Mouse (Mus musculus) hindbrain, embryonic 12.5 days (tissue): ENCODE data around the gene Acaca. TPM values are rescaled to one million over a fixed set of nuclear protein-coding genes. Genes with fewer than 3 reads are reported as not detected.

Experiments used
- ATAC-seq: fragments of 200-750 bp; cut with Nextera tagmentation; 2 replicates; pipeline ENCODE4 v1.8.0; 2017; ENCODE audit warnings: moderate TSS enrichment; ENCODE audit not compliant: low FRiP score
- H3K27ac ChIP-seq: fragments of 300-500 bp; sonication (generic); 2 replicates; pipeline ENCODE4 v1.5.1; 2016; ENCODE audit warnings: mild to moderate bottlenecking
- H3K27me3 ChIP-seq: fragments of 300-500 bp; sonication (generic); 2 replicates; pipeline ENCODE4 v1.6.1; 2016; ENCODE audit warnings: mild to moderate bottlenecking
- H3K36me3 ChIP-seq: fragments of 300-500 bp; sonication (generic); 2 replicates; pipeline ENCODE4 v1.6.1; 2016; ENCODE audit warnings: mild to moderate bottlenecking
- H3K4me1 ChIP-seq: fragments of 300-500 bp; sonication (generic); 2 replicates; pipeline ENCODE4 v1.6.1; 2016
- H3K4me2 ChIP-seq: fragments of 300-500 bp; sonication (generic); replicated peaks from 2 replicates; pipeline ENCODE4 v1.6.1; 2016; ENCODE audit warnings: mild to moderate bottlenecking
- H3K4me3 ChIP-seq: fragments of 300-500 bp; sonication (generic); 2 replicates; pipeline ENCODE4 v1.5.1; 2016; ENCODE audit warnings: mild to moderate bottlenecking
- H3K9ac ChIP-seq: fragments of 300-500 bp; sonication (generic); 2 replicates; pipeline ENCODE4 v1.6.1; 2016; ENCODE audit warnings: mild to moderate bottlenecking, moderate library complexity
- H3K9me3 ChIP-seq: fragments of 300-500 bp; sonication (generic); replicated peaks from 2 replicates; pipeline ENCODE4 v1.6.1; 2016; ENCODE audit warnings: mild to moderate bottlenecking
- WGBS: fragments of 180-500 bp; shearing (Covaris S2); methylation state at CpG from one replicate; pipeline ENCODE4 v1.1.7; 2016; 5-methylcytosine and 5-hydroxymethylcytosine counted together
- polyA plus RNA-seq: library from polyadenylated mRNA; unstranded; fragments of >200 nt; fragmentation: Nextera tagmentation; extraction: Ambion mirVana; gene quantifications from 2 replicates; pipeline ENCODE4 v1.2.1, GENCODE M21; 2016

Gene Acaca
- polyA plus RNA-seq, 1 experiment from 2014 or later: 31.6 TPM

DNA sequence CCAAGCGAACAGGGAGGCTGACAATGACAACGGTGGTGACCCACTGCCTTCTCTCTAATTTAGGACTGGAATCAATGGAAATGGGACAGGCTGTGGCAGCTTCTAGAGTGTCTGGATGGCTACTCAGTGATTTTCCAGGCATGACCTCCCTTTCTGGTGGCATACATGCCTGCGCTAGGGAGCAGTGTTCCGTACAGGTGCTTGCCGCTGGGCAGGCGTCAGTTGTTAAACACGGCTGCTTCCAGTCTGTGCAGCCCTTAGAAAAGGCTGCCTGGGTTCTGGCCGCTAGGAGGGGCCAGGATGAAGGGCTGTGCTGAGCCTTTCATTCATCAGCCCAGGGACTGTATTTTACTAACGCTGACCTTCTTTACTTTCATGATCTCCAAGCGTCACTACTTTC, 63.8 kb downstream of the Acaca start:
- 70% methylated on average over 10 of the region's 10 CpGs for WGBS
- Histone ChIP-seq H3K4me3 (no peak overlapping the region), H3K4me1 (peaks cover 3% of the 10 kb centered on the region; the same call in 1 of the 2 replicates), H3K27ac (no peak overlapping the region), H3K27me3 (no peaks in the 10 kb centered on the region), H3K9me3 (no peaks in the 10 kb centered on the region), H3K4me2 (no peak overlapping the region), H3K36me3 (peaks cover 9% of the 10 kb centered on the region; the same call in 1 of the 2 replicates), H3K9ac (no peak overlapping the region)
- ATAC-seq: no peak

DNA sequence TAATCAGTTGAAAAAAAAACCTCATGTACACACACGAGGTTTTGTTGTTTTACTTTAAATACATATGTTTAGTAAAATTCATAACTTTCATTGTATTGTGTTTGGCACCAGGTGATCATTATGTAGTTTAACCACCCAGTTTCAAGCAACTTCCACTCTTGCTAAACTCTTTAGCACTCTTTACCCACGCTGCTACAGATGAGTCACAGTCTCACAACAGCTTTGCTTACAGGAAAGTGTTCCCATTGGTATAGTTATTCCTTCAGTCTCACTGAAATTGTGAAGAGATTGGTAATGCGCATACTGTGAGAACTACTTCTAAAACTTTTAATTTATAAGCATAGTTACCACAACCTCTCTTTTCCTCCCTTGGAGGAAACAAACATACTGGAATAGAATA, 65.3 kb downstream of the Acaca start:
- peaks cover 3% of the 10 kb centered on the region; the same call in 1 of the 2 replicates for H3K4me1 ChIP-seq
- H3K9me3 ChIP-seq: no peaks in the 10 kb centered on the region
- no peak overlapping the region for H3K4me3 ChIP-seq
- no peak overlapping the region for H3K4me2 ChIP-seq
- H3K27ac ChIP-seq: no peak overlapping the region
- 93% methylated on average over 3 of the region's 3 CpGs for WGBS
- H3K27me3 ChIP-seq: no peaks in the 10 kb centered on the region
- no peak for ATAC-seq
- peaks cover 9% of the 10 kb centered on the region; the same call in 1 of the 2 replicates for H3K36me3 ChIP-seq
- H3K9ac ChIP-seq: no peak overlapping the region

DNA sequence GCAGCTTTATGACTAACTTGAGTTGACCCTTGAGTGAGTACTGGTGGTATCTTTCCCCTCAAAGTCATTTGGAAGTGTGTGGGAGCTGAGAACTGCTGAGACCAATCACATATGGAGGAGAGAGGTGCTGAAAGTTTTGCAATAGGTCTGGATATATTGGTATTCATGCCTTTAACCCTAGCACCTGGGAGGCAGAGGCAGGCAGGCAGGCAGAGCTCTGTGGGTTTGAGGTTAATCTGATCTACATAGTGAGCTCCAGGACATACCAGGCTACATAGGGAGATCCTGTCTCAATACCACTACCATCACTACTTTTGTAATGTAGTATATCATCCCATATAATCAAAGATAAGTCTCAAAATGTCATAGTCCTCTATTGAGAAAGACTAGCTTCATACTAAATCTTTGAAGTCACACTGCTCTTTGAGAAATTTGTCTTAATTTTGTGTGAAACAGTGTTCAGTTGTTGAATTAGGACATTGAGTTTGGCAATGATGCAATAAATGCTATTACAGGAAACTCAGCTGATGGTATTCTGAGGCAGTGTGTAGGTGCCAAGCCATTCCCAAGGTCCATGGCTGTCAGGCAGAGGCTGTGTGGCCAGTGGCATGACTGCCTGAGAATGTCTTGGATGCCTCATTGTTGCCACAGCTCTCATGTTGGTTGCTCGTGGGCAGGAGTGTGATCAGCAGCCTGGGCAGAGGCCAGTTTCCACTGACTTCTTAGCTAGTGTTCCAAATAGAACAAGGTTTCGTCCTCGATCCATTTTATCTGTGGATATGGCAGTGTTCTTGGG, 68.3 kb downstream of the Acaca start:
- WGBS: 94% methylated on average over 3 of the region's 3 CpGs
- Histone ChIP-seq H3K4me2 (no peak overlapping the region), H3K9ac (no peak overlapping the region), H3K4me3 (no peak overlapping the region), H3K9me3 (no peaks in the 10 kb centered on the region), H3K4me1 (peaks cover 3% of the 10 kb centered on the region; the same call in 1 of the 2 replicates), H3K27ac (no peak overlapping the region), H3K36me3 (peaks cover 9% of the 10 kb centered on the region; the same call in 1 of the 2 replicates), H3K27me3 (no peaks in the 10 kb centered on the region)
- ATAC-seq: no peak

DNA sequence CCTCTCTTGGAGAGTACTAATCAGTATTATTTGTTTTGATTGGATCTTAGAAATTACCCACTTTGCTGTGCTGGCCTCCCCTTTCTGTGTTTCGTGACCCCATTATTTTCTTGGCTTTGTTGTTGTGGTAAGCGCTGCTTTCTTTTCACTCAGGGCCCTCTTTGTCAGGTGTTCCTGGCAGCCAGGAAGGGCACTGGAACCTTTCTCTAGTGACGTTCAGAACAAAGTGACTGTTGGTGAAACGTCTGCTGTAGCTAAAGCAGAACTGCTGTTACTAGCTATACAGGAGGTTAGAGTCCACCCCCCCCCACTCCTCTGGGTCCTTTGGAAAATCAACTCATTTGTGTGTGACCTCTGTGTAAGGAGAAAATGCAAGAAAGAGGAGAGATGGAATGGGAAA, 76.3 kb downstream of the Acaca start:
- 46% methylated on average over 4 of the region's 4 CpGs for WGBS
- ATAC-seq: no peak

DNA sequence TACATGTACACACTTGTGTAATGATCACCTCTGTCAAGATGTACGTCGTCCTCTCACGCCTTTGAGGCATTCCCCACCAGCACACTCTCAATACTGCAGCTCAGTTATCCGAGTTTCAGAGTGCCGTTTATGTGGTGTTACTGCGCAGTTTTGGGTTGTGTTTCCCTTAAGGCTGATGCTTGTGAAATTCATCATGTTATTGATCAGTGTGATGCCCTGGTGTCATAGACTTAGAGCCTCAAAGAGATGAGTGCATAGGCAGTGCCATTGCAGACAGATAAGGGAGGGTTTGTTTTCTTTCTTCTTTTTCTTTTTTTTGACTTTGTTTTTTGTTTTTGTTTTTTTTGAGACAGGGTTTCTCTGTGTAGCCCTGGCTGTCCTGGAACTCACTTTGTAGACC, 81.4 kb downstream of the Acaca start:
- ATAC-seq: no peak
- 94% methylated on average over 6 of the region's 6 CpGs for WGBS
- no peak overlapping the region for H3K9ac ChIP-seq

More for the DNA sequence above, 76.3 kb downstream of the Acaca start:
- no peaks in the 10 kb centered on the region for H3K27me3 ChIP-seq
- no peaks in the 10 kb centered on the region for H3K4me1 ChIP-seq
- no peaks in the 10 kb centered on the region for H3K36me3 ChIP-seq
- H3K9ac ChIP-seq: no peak overlapping the region
- H3K27ac ChIP-seq: no peak overlapping the region
- H3K4me2 ChIP-seq: no peak overlapping the region
- no peak overlapping the region for H3K4me3 ChIP-seq
- no peaks in the 10 kb centered on the region for H3K9me3 ChIP-seq

DNA sequence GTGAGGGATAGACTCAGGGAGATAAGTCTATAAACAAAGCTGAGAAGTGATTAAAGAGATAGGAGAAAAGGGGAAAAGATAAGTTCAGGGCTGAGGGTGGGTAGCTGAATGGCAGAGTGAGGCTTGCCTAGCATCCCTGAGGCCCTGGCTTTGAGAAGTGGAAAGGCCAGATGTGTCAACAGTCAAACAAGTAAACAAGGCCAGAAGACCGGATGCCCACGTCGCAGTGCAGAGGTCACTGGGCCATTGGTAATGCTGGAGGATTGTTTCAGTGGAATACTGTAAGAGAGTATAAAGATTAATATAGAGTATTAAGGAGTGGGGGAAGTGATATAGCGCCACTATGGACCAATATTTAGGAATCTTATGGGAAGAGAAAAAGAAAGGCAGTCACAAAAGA, 89.5 kb downstream of the Acaca start:
- Histone ChIP-seq H3K9me3 (no peaks in the 10 kb centered on the region), H3K27ac (no peak overlapping the region), H3K9ac (no peak overlapping the region), H3K4me1 (no peaks in the 10 kb centered on the region), H3K4me3 (no peak overlapping the region), H3K36me3 (no peaks in the 10 kb centered on the region), H3K4me2 (no peak overlapping the region), H3K27me3 (no peaks in the 10 kb centered on the region)
- 84% methylated on average over 4 of the region's 4 CpGs for WGBS
- no peak for ATAC-seq

More for the DNA sequence above, 81.4 kb downstream of the Acaca start:
- Histone ChIP-seq H3K9me3 (no peaks in the 10 kb centered on the region), H3K27me3 (no peaks in the 10 kb centered on the region), H3K4me3 (no peak overlapping the region), H3K4me1 (no peaks in the 10 kb centered on the region), H3K27ac (no peak overlapping the region), H3K4me2 (no peak overlapping the region), H3K36me3 (no peaks in the 10 kb centered on the region)

DNA sequence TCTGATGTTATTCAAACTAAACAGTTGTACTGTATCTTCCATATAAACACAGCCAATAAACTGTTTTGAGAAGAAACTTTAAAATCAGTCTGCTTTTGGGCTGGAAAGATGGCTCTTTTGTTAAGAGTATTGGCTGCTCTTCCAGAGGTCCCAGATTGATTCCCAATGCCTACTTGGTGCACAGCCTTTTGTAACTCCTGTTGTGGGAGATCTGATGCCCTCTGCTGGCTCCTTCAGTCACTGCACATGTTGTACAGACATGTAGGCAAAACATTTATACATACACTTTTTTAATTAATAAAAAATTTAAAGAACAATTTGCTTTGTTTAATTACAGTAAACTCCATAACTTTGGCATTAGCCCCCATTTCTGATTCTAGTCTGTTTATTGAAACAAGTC, 114.1 kb downstream of the Acaca start:
- Histone ChIP-seq H3K4me1 (no peaks in the 10 kb centered on the region), H3K4me3 (no peak overlapping the region), H3K9ac (no peak overlapping the region), H3K27ac (no peak overlapping the region), H3K36me3 (peaks cover 5% of the 10 kb centered on the region; the same call in 1 of the 2 replicates), H3K9me3 (no peaks in the 10 kb centered on the region), H3K4me2 (no peak overlapping the region), H3K27me3 (no peaks in the 10 kb centered on the region)
- no peak for ATAC-seq

DNA sequence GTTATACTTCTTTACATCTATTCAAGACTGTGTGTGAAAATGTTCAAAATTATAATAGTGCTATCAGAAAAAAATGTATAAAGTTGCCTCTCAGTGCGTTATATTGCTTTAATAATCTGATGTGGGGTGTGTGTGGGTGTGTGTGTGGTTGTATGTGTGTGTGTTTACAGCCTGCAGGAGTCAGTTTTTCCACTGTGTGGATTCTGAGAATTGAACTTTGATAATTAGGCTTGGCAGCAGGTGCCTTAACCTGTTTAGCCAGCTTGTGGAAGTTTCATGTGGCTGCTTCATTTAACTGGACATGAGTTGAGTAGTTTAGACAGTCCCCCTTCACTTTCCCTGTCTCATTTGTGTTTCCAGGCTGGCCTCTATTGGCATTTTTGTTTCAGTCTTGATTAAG, 117.9 kb downstream of the Acaca start:
- Histone ChIP-seq H3K27ac (no peak overlapping the region), H3K36me3 (peaks cover 17% of the 10 kb centered on the region), H3K9ac (no peak overlapping the region), H3K9me3 (no peaks in the 10 kb centered on the region), H3K4me3 (no peak overlapping the region), H3K4me2 (no peak overlapping the region), H3K4me1 (no peaks in the 10 kb centered on the region), H3K27me3 (no peaks in the 10 kb centered on the region)
- no peak for ATAC-seq
- 95% methylated on average over 1 of the region's 1 CpGs for WGBS

DNA sequence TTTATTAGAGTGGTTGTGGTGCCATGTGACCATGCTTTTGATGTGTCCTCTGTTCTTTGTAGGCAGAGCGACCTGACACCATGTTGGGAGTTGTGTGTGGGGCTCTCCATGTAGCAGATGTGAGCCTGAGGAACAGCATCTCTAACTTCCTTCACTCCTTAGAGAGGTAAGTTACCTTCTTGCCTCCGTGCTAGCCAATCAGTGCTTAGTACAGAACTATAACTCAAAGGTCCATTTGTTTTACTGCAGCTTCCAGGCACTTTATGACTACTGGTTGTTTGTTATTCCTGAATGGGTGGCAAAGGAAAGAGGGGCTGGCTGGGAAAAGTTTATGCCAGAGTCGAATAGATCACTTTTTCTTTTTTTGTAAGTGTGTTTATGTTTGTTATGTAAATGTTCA, 121.7 kb downstream of the Acaca start:
- no peak overlapping the region for H3K4me3 ChIP-seq
- no peak overlapping the region for H3K27ac ChIP-seq
- no peak for ATAC-seq
- H3K4me2 ChIP-seq: no peak overlapping the region
- 88% methylated on average over 3 of the region's 3 CpGs for WGBS
- H3K27me3 ChIP-seq: no peaks in the 10 kb centered on the region
- no peak overlapping the region for H3K9ac ChIP-seq
- no peaks in the 10 kb centered on the region for H3K4me1 ChIP-seq
- H3K36me3 ChIP-seq: peaks cover 25% of the 10 kb centered on the region
- no peaks in the 10 kb centered on the region for H3K9me3 ChIP-seq

DNA sequence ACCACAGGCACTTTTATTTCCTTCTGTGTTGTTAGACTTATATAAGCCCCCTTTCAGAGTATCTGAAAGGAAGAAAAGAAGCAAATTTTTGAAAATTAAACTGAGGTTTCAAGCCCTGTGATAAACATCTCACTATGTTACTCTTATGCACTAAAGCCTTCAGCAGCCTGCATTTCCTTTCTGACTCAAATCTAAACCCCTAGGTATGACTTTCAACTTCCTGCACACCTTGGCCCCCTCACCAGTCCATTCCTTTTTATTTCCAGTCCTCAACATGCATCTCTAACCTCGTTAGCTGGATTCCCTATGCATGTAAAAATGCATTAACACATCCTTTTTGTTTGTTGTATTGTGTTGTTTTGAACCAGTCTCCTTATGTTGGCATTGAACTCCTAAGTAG, 123.0 kb downstream of the Acaca start:
- Histone ChIP-seq H3K4me1 (no peaks in the 10 kb centered on the region), H3K4me2 (no peak overlapping the region), H3K27me3 (no peaks in the 10 kb centered on the region), H3K9me3 (no peaks in the 10 kb centered on the region), H3K36me3 (peaks cover 29% of the 10 kb centered on the region), H3K9ac (no peak overlapping the region), H3K4me3 (no peak overlapping the region), H3K27ac (no peak overlapping the region)
- 81% methylated on average over 1 of the region's 1 CpGs for WGBS
- ATAC-seq: no peak

DNA sequence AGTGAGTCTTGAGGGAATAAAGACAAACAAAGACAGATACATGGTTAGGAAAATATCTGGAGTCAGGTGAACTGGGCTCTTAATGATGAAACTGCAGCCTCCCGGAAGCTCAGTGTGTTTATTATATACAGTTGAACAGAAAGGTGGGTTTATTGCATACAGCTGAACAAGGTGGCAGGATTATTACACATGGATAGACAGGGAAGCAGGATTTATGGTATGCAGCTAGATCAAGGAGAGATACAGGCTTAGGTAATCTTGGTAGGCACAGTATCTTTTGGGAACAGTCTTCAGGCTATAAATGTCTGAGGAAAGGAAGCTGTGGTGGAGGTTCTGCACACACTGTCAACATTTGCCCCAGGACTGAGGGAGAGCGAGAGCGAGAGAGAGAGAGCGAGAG, 126.4 kb downstream of the Acaca start:
- no peak overlapping the region for H3K4me2 ChIP-seq
- no peaks in the 10 kb centered on the region for H3K27me3 ChIP-seq
- H3K9me3 ChIP-seq: no peaks in the 10 kb centered on the region
- 93% methylated on average over 4 of the region's 4 CpGs for WGBS
- no peaks in the 10 kb centered on the region for H3K4me1 ChIP-seq
- no peak for ATAC-seq
- H3K4me3 ChIP-seq: no peak overlapping the region
- no peak overlapping the region for H3K27ac ChIP-seq
- H3K36me3 ChIP-seq: peaks cover 27% of the 10 kb centered on the region
- no peak overlapping the region for H3K9ac ChIP-seq

DNA sequence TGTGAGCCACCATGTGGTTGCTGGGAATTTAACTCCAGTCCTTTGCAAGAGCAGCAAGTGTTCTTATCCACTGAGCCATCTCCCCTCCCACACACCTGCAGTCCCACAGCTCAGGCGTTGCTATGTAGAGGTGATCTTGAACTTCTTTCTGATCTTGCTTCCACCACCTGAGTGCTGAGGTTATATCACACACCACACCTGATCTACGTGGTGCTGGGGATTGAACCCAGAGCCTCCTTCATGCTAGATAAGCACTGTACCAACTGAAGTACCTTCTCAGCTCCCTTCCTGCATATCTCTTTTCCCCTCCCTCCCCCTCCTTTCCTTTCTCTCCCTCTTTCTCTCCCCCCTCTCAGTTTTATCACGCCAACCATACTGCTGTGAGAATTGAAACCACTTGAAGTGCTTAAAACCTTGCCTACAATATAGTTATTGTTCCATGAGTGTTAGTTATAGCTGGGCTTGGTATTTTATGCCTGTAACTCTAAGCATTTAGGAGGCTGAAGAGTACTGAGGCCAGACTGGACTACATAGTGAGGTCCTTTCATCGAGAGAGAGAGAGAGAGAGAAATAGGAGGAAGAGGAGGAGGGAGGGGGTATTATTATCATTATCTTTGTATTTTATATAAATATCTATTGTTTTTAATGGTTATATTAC, 128.7 kb downstream of the Acaca start:
- H3K9ac ChIP-seq: no peak overlapping the region
- WGBS: 89% methylated on average over 4 of the region's 4 CpGs
- peaks cover 29% of the 10 kb centered on the region for H3K36me3 ChIP-seq
- H3K27ac ChIP-seq: no peak overlapping the region
- ATAC-seq: no peak
- H3K4me3 ChIP-seq: no peak overlapping the region
- H3K4me1 ChIP-seq: no peaks in the 10 kb centered on the region
- no peak overlapping the region for H3K4me2 ChIP-seq
- no peaks in the 10 kb centered on the region for H3K9me3 ChIP-seq
- H3K27me3 ChIP-seq: no peaks in the 10 kb centered on the region

DNA sequence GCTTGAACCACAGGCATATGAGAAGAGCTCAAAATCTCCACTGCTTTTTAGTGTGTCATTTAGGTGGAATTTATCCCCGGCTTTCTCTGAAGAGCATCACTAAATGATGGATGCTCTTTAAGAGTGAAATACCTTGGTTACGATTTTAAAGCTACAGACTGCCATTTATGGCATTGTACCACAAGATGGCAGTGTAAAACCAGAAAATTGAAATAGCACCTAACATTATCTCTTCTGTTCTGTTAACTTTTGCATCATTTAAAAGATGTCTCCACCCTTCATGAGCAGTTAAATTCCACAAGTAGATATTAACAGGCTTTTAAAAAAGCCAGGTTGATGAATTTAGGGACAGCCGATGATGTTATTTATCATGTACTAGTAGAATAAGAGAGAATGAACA, 135.0 kb downstream of the Acaca start:
- H3K9me3 ChIP-seq: no peaks in the 10 kb centered on the region
- no peak overlapping the region for H3K4me3 ChIP-seq
- WGBS: 64% methylated on average over 3 of the region's 3 CpGs
- H3K36me3 ChIP-seq: peaks cover 35% of the 10 kb centered on the region
- no peak overlapping the region for H3K27ac ChIP-seq
- no peaks in the 10 kb centered on the region for H3K4me1 ChIP-seq
- no peak for ATAC-seq
- H3K27me3 ChIP-seq: no peaks in the 10 kb centered on the region
- no peak overlapping the region for H3K9ac ChIP-seq
- no peak overlapping the region for H3K4me2 ChIP-seq
